ENCODE assay signal across 8 mouse cellular contexts in the genomic region with DNA sequence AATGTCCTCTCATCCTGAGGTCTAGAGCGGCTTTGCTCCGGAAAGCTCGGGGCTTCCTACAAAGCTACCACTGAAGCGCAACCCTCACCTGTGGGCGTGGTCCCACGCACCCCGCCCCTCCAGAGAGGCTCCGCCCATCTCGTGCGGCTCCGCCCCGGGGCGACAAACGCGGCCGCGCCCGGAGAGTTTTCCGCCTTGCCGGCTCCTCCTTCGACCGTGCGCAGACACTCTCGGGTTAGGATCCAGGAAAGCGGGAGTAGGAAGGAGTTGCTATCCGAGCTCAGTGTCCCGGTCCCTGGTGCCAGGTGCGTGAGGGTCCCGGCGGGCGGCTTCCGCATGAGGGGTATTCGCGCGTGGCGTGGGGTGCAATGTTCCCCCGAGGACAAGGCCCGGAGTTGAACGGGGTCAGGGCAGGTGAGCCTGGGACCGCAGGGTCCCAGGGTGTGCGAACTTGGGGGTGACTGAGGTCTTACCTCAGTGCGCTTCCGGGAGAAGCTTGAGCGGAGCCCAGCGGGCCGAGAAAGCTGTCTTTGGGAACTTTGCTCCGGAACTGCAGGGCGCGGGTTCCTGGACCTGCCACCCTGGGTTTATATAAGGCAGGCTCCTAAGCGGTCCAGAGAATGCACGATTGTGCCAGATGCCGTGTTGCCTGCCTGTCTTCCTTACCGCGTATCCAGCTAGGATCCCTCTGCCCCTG. TPM values are rescaled to one million over a fixed set of nuclear protein-coding genes. Genes with fewer than 3 reads are reported as not detected.
DNase-seq lines count a peak whose midpoint lies in the region; ATAC-seq and TF ChIP-seq lines count a peak whose summit lies in the region.

Gene Anxa11, plus strand, starts transcription at position 166 of the 697 bp plus-strand sequence.

- H3K4me1 ChIP-seq in erythroblast, embryonic 14.5 days (ENCODE audit: control insufficient read depth) = peaks cover 15% of the 10 kb centered on the region
- peaks cover 25% of the 10 kb centered on the region for H3K4me1 ChIP-seq in heart, embryonic 13.5 days
- peaks cover 16% of the 10 kb centered on the region; the same call in 1 of the 2 replicates for H3K4me1 ChIP-seq in kidney, postnatal 0 days (replicated peaks; ENCODE audit: insufficient read depth, low read length)
- H3K4me1 ChIP-seq in liver, embryonic 16.5 days (ENCODE audit: control insufficient read depth, low read depth, low read length) = peaks cover 8% of the 10 kb centered on the region
- H3K4me1 ChIP-seq in neural tube, embryonic 12.5 days = peaks cover 14% of the 10 kb centered on the region
- peaks cover 8% of the 10 kb centered on the region for H3K4me1 ChIP-seq in testis, adult 2 months (ENCODE audit: control insufficient read depth, insufficient read depth, low read length)

- peaks cover 18% of the 10 kb centered on the region for H3K27me3 ChIP-seq in erythroblast, embryonic 14.5 days (ENCODE audit: control insufficient read depth)
- 0 out of 2 replicates have a peak, but pooled peaks cover 5% of the 10 kb centered on the region for H3K27me3 ChIP-seq in heart, embryonic 13.5 days (replicated peaks)
- no peaks in the 10 kb centered on the region for H3K27me3 ChIP-seq in kidney, postnatal 0 days (ENCODE audit: insufficient read depth, low read length)
- H3K27me3 ChIP-seq in liver, embryonic 16.5 days (ENCODE audit: control insufficient read depth, insufficient read depth, low read depth, low read length) = no peaks in the 10 kb centered on the region; the same call in 1 of the 2 replicates
- H3K27me3 ChIP-seq in neural tube, embryonic 12.5 days (replicated peaks) = peaks cover 33% of the 10 kb centered on the region
- H3K27me3 ChIP-seq in testis, adult 2 months (ENCODE audit: control insufficient read depth, insufficient read depth, low read length) = no peaks in the 10 kb centered on the region

- DNase-seq in brain, embryonic 14.5 days (ENCODE audit: low read depth) = peak; percentile 56
- DNase-seq in kidney, postnatal 0 days (ENCODE audit: low spot score) = peak; percentile 84

- peak; percentile 92 for ATAC-seq in CD4-positive, CD25-positive, alpha-beta regulatory T cell, adult 4 months
- ATAC-seq in heart, embryonic 13.5 days (ENCODE audit: extremely low read depth, insufficient number of reproducible peaks, low FRiP score, low TSS enrichment) = peak; percentile 70
- ATAC-seq in kidney, postnatal 0 days (replicated peaks; ENCODE audit: low FRiP score, low read depth) = peak; percentile 83
- ATAC-seq in liver, embryonic 16.5 days (ENCODE audit: low read depth) = peak; percentile 89
- ATAC-seq in neural tube, embryonic 12.5 days (ENCODE audit: low FRiP score, low read depth) = peak; percentile 48; the same call in 1 of the 2 replicates

- no peaks in the 10 kb centered on the region for H3K36me3 ChIP-seq in erythroblast, embryonic 14.5 days (ENCODE audit: control insufficient read depth)
- H3K36me3 ChIP-seq in heart, embryonic 13.5 days = no peaks in the 10 kb centered on the region
- H3K36me3 ChIP-seq in kidney, postnatal 0 days (ENCODE audit: insufficient read depth, low read length) = no peaks in the 10 kb centered on the region
- H3K36me3 ChIP-seq in liver, embryonic 16.5 days (ENCODE audit: control insufficient read depth, insufficient read depth) = no peaks in the 10 kb centered on the region
- H3K36me3 ChIP-seq in neural tube, embryonic 12.5 days = no peaks in the 10 kb centered on the region
- H3K36me3 ChIP-seq in testis, adult 2 months (ENCODE audit: control insufficient read depth, insufficient read depth, low read length) = no peaks in the 10 kb centered on the region

- peak within 1 kb of the TSS; percentile 87 for H3K9ac ChIP-seq in heart, embryonic 13.5 days
- peak within 1 kb of the TSS; percentile 88 for H3K9ac ChIP-seq in kidney, postnatal 0 days (ENCODE audit: low read depth, low read length)
- peak within 1 kb of the TSS; percentile 82 for H3K9ac ChIP-seq in liver, embryonic 16.5 days (ENCODE audit: low read depth, low read length)
- H3K9ac ChIP-seq in neural tube, embryonic 12.5 days = peak within 1 kb of the TSS; percentile 44; the same call in 1 of the 2 replicates

- H3K4me3 ChIP-seq in erythroblast, embryonic 14.5 days (replicated peaks) = peak within 1 kb of the TSS; percentile 67
- peak within 1 kb of the TSS; percentile 72 for H3K4me3 ChIP-seq in heart, embryonic 13.5 days
- H3K4me3 ChIP-seq in kidney, postnatal 0 days (replicated peaks; ENCODE audit: low read depth, low read length) = peak within 1 kb of the TSS; percentile 86
- H3K4me3 ChIP-seq in liver, embryonic 16.5 days (ENCODE audit: low read depth, low read length) = peak within 1 kb of the TSS; percentile 75
- peak within 1 kb of the TSS; percentile 48 for H3K4me3 ChIP-seq in neural tube, embryonic 12.5 days
- peak within 1 kb of the TSS; percentile 91 for H3K4me3 ChIP-seq in testis, adult 2 months (ENCODE audit: control insufficient read depth, low read depth, low read length)

- TF ChIP-seq CTCF in brain, embryonic 14.5 days (IDR thresholded peaks at IDR 0.05; ENCODE audit: borderline replicate concordance, extremely low read depth, insufficient read depth, insufficient read length) = no peak
- no peak; the same call in 1 of the 2 replicates for TF ChIP-seq CTCF in kidney, postnatal 0 days (IDR thresholded peaks at IDR 0.05; ENCODE audit: low read depth)
- no peak for TF ChIP-seq CTCF in testis, adult 2 months (IDR thresholded peaks at IDR 0.05; ENCODE audit: control insufficient read depth, insufficient read depth, insufficient replicate concordance, low read depth, low read length)

- WGBS in heart, embryonic 13.5 days = under 1% methylated on average over 54 of the region's 54 CpGs
- WGBS in kidney, postnatal 0 days = under 1% methylated on average over 54 of the region's 54 CpGs
- under 1% methylated on average over 54 of the region's 54 CpGs for WGBS in liver, embryonic 16.5 days (ENCODE audit: insufficient replicate concordance)
- WGBS in neural tube, embryonic 12.5 days = under 1% methylated on average over 54 of the region's 54 CpGs

- no peaks in the 10 kb centered on the region for H3K9me3 ChIP-seq in erythroblast, embryonic 14.5 days (ENCODE audit: control insufficient read depth, low read length)
- no peaks in the 10 kb centered on the region for H3K9me3 ChIP-seq in heart, embryonic 13.5 days
- no peaks in the 10 kb centered on the region for H3K9me3 ChIP-seq in kidney, postnatal 0 days (replicated peaks; ENCODE audit: low read length)
- H3K9me3 ChIP-seq in liver, embryonic 16.5 days (replicated peaks; ENCODE audit: control insufficient read depth, low read length) = no peaks in the 10 kb centered on the region
- H3K9me3 ChIP-seq in neural tube, embryonic 12.5 days = no peaks in the 10 kb centered on the region

- H3K4me2 ChIP-seq in heart, embryonic 13.5 days = peak within 1 kb of the TSS; percentile 92
- peak within 1 kb of the TSS; percentile 87 for H3K4me2 ChIP-seq in kidney, postnatal 0 days (ENCODE audit: low read length)
- H3K4me2 ChIP-seq in liver, embryonic 16.5 days (ENCODE audit: low read depth, low read length) = peak within 1 kb of the TSS; percentile 74
- peak within 1 kb of the TSS; percentile 97 for H3K4me2 ChIP-seq in neural tube, embryonic 12.5 days (replicated peaks)

- peak within 1 kb of the TSS; percentile 40; the same call in 1 of the 2 replicates for H3K27ac ChIP-seq in heart, embryonic 13.5 days (replicated peaks)
- H3K27ac ChIP-seq in kidney, postnatal 0 days = peak within 1 kb of the TSS; percentile 90
- peak within 1 kb of the TSS; percentile 42; the same call in 1 of the 2 replicates for H3K27ac ChIP-seq in liver, embryonic 16.5 days (ENCODE audit: low read length)
- H3K27ac ChIP-seq in neural tube, embryonic 12.5 days = no peak within 1 kb of the TSS
- H3K27ac ChIP-seq in testis, adult 2 months (ENCODE audit: control insufficient read depth, insufficient read depth, low read depth, low read length) = peak within 1 kb of the TSS; percentile 73

- TF ChIP-seq POLR2A in brain, embryonic 14.5 days (IDR thresholded peaks at IDR 0.05; ENCODE audit: borderline replicate concordance, extremely low read depth, insufficient read depth, insufficient read length, poor library complexity, severe bottlenecking) = no peak
- TF ChIP-seq POLR2A in testis, adult 2 months (IDR thresholded peaks at IDR 0.05; ENCODE audit: control insufficient read depth, low read depth, low read length) = peak; percentile 33; the same call in 1 of the 2 replicates

RNA-seq across cellular contexts. Expression of gene Anxa11, which starts in this region (rescaled TPM):
- 10 to 100 TPM; 59.7 to 84.6 TPM for polyA plus RNA-seq in CD4-positive, CD25-positive, alpha-beta regulatory T cell, adult 4 months (2017; shearing (Covaris generic))
- 2.3 and 3.4 TPM in 2 replicates for polyA plus RNA-seq in brain, embryonic 14.5 days (2012; rRNA removed)
- polyA plus RNA-seq in erythroblast, embryonic 14.5 days (2012) = 0.39 and 0.42 TPM in 2 replicates
- 21.6 and 23.6 TPM in 2 replicates for polyA plus RNA-seq in heart, embryonic 13.5 days (2015; fragmentation: Nextera tagmentation; extraction: Ambion mirVana)
- polyA plus RNA-seq in kidney, postnatal 0 days (2015; fragmentation: Nextera tagmentation; extraction: Ambion mirVana) = 83.7 and 95.6 TPM in 2 replicates
- 11.4 and 13.3 TPM in 2 replicates for polyA plus RNA-seq in liver, embryonic 16.5 days (2015; fragmentation: Nextera tagmentation; extraction: Ambion mirVana)
- polyA plus RNA-seq in neural tube, embryonic 12.5 days (2016; fragmentation: Nextera tagmentation; extraction: Ambion mirVana) = 3.1 and 3.6 TPM in 2 replicates
- polyA plus RNA-seq in testis, adult 2 months (2012; rRNA removed) = 55.8 and 59.2 TPM in 2 replicates
